Mouse (Mus musculus): Measurements from ENCODE around the gene Vrk3. TPM values are rescaled to one million over a fixed set of nuclear protein-coding genes. Genes with fewer than 3 reads are reported as not detected.

Gene Vrk3
- polyA plus RNA-seq, 1 experiment, result 46.4 TPM

GRCm38 (mm10) chr7:44708574-44708973, 39.6 kb upstream of the Vrk3 start, which contains the start of gene Izumo2:
Izumo2 (plus strand) TSS chr7:44708742.
- Histone ChIP-seq H3K4me1 (ENCODE audit: control insufficient read depth, insufficient read depth, insufficient read length) (no peaks in the 10 kb centered on the region), H3K36me3 (ENCODE audit: control insufficient read depth, insufficient read depth, low read length) (no peaks in the 10 kb centered on the region), H3K27me3 (ENCODE audit: control insufficient read depth, insufficient read depth, low read length) (no peaks in the 10 kb centered on the region), H3K27ac (ENCODE audit: insufficient read depth, low read length) (no peak within 1 kb of the TSS), H3K4me3 (ENCODE audit: extremely low read depth, insufficient read depth, insufficient read length) (no peak within 1 kb of the TSS)
- TF ChIP-seq POLR2A (IDR thresholded peaks at IDR 0.05; ENCODE audit: low read depth, low read length), result no peak
- TF ChIP-seq CTCF (IDR thresholded peaks at IDR 0.05; ENCODE audit: extremely low read depth, insufficient read depth, insufficient read length, insufficient replicate concordance), result no peak
- DNase-seq (ENCODE audit: low read depth in 1 of 2, low spot score in 2 of 2), result no peak
- WGBS, result 81% methylated on average over 14 of the region's 14 CpGs

GRCm38 (mm10) chr7:44709881-44710280, 38.3 kb upstream of the Vrk3 start:
- no peak for TF ChIP-seq POLR2A (IDR thresholded peaks at IDR 0.05; ENCODE audit: low read depth, low read length)
- no peak for TF ChIP-seq CTCF (IDR thresholded peaks at IDR 0.05; ENCODE audit: extremely low read depth, insufficient read depth, insufficient read length, insufficient replicate concordance)
- Histone ChIP-seq H3K4me1 (ENCODE audit: control insufficient read depth, insufficient read depth, insufficient read length) (no peaks in the 10 kb centered on the region), H3K27me3 (ENCODE audit: control insufficient read depth, insufficient read depth, low read length) (no peaks in the 10 kb centered on the region), H3K4me3 (ENCODE audit: extremely low read depth, insufficient read depth, insufficient read length) (no peak overlapping the region), H3K27ac (ENCODE audit: insufficient read depth, low read length) (no peak overlapping the region), H3K36me3 (ENCODE audit: control insufficient read depth, insufficient read depth, low read length) (no peaks in the 10 kb centered on the region)
- 83% methylated on average over 5 of the region's 5 CpGs for WGBS
- DNase-seq (ENCODE audit: low read depth in 1 of 2, low spot score in 2 of 2), result no peak

GRCm38 (mm10) chr7:44722058-44722457, 26.2 kb upstream of the Vrk3 start:
- no peaks in the 10 kb centered on the region; the same call in 1 of the 2 replicates for H3K4me1 ChIP-seq (ENCODE audit: control insufficient read depth, insufficient read depth, insufficient read length)
- 78% methylated on average over 5 of the region's 5 CpGs for WGBS
- TF ChIP-seq POLR2A (IDR thresholded peaks at IDR 0.05; ENCODE audit: low read depth, low read length) (no peak), CTCF (IDR thresholded peaks at IDR 0.05; ENCODE audit: extremely low read depth, insufficient read depth, insufficient read length, insufficient replicate concordance) (no peak)
- no peaks in the 10 kb centered on the region for H3K27me3 ChIP-seq (ENCODE audit: control insufficient read depth, insufficient read depth, low read length)
- DNase-seq (ENCODE audit: low read depth in 1 of 2, low spot score in 2 of 2), result no peak
- H3K36me3 ChIP-seq (ENCODE audit: control insufficient read depth, insufficient read depth, low read length), result no peaks in the 10 kb centered on the region
- no peak overlapping the region for H3K4me3 ChIP-seq (ENCODE audit: extremely low read depth, insufficient read depth, insufficient read length)
- no peak overlapping the region for H3K27ac ChIP-seq (ENCODE audit: insufficient read depth, low read length)

- Histone ChIP-seq H3K4me1 (ENCODE audit: control insufficient read depth, insufficient read depth, insufficient read length) (no peaks in the 10 kb centered on the region; the same call in 1 of the 2 replicates), H3K27ac (ENCODE audit: insufficient read depth, low read length) (no peak overlapping the region), H3K4me3 (ENCODE audit: extremely low read depth, insufficient read depth, insufficient read length) (no peak overlapping the region), H3K36me3 (ENCODE audit: control insufficient read depth, insufficient read depth, low read length) (no peaks in the 10 kb centered on the region), H3K27me3 (ENCODE audit: control insufficient read depth, insufficient read depth, low read length) (no peaks in the 10 kb centered on the region)
- no peak for TF ChIP-seq POLR2A (IDR thresholded peaks at IDR 0.05; ENCODE audit: low read depth, low read length)
- TF ChIP-seq CTCF (IDR thresholded peaks at IDR 0.05; ENCODE audit: extremely low read depth, insufficient read depth, insufficient read length, insufficient replicate concordance), result peak; percentile 24; the same call in 1 of the 2 replicates
- peak in 1 of 2 experiments; percentile 14 for DNase-seq (ENCODE audit: low read depth in 1 of 2, low spot score in 2 of 2)
- 25% methylated on average over 7 of the region's 7 CpGs for WGBS
Measured at GRCm38 (mm10) chr7:44724316-44724715, 23.9 kb upstream of the Vrk3 start.

- H3K27me3 ChIP-seq (ENCODE audit: control insufficient read depth, insufficient read depth, low read length), result no peaks in the 10 kb centered on the region
- H3K36me3 ChIP-seq (ENCODE audit: control insufficient read depth, insufficient read depth, low read length), result no peaks in the 10 kb centered on the region
- peak; percentile 23 to 69 for DNase-seq (ENCODE audit: low read depth in 1 of 2, low spot score in 2 of 2)
- H3K4me3 ChIP-seq (ENCODE audit: extremely low read depth, insufficient read depth, insufficient read length), result no peak overlapping the region
- WGBS, result 37% methylated on average over 6 of the region's 6 CpGs
- TF ChIP-seq CTCF (IDR thresholded peaks at IDR 0.05; ENCODE audit: extremely low read depth, insufficient read depth, insufficient read length, insufficient replicate concordance) (no peak), POLR2A (IDR thresholded peaks at IDR 0.05; ENCODE audit: low read depth, low read length) (peak; percentile 6; the same call in 1 of the 2 replicates)
- peak overlapping the region; percentile 77 for H3K27ac ChIP-seq (ENCODE audit: insufficient read depth, low read length)
- no peaks in the 10 kb centered on the region; the same call in 1 of the 2 replicates for H3K4me1 ChIP-seq (ENCODE audit: control insufficient read depth, insufficient read depth, insufficient read length)
Measured at GRCm38 (mm10) chr7:44726343-44726742, 21.9 kb upstream of the Vrk3 start.

- Histone ChIP-seq H3K4me3 (ENCODE audit: extremely low read depth, insufficient read depth, insufficient read length) (no peak overlapping the region), H3K27me3 (ENCODE audit: control insufficient read depth, insufficient read depth, low read length) (no peaks in the 10 kb centered on the region), H3K4me1 (ENCODE audit: control insufficient read depth, insufficient read depth, insufficient read length) (no peaks in the 10 kb centered on the region; the same call in 1 of the 2 replicates), H3K36me3 (ENCODE audit: control insufficient read depth, insufficient read depth, low read length) (no peaks in the 10 kb centered on the region), H3K27ac (ENCODE audit: insufficient read depth, low read length) (peak overlapping the region; percentile 77; the same call in 1 of the 2 replicates)
- 75% methylated on average over 5 of the region's 5 CpGs for WGBS
- no peak for DNase-seq (ENCODE audit: low read depth in 1 of 2, low spot score in 2 of 2)
- TF ChIP-seq POLR2A (IDR thresholded peaks at IDR 0.05; ENCODE audit: low read depth, low read length), result no peak
- no peak for TF ChIP-seq CTCF (IDR thresholded peaks at IDR 0.05; ENCODE audit: extremely low read depth, insufficient read depth, insufficient read length, insufficient replicate concordance)
Measured at GRCm38 (mm10) chr7:44727151-44727550, 21.1 kb upstream of the Vrk3 start.
